Comparison of ENCODE assay signal across 7 mouse cellular contexts in the genomic region with DNA sequence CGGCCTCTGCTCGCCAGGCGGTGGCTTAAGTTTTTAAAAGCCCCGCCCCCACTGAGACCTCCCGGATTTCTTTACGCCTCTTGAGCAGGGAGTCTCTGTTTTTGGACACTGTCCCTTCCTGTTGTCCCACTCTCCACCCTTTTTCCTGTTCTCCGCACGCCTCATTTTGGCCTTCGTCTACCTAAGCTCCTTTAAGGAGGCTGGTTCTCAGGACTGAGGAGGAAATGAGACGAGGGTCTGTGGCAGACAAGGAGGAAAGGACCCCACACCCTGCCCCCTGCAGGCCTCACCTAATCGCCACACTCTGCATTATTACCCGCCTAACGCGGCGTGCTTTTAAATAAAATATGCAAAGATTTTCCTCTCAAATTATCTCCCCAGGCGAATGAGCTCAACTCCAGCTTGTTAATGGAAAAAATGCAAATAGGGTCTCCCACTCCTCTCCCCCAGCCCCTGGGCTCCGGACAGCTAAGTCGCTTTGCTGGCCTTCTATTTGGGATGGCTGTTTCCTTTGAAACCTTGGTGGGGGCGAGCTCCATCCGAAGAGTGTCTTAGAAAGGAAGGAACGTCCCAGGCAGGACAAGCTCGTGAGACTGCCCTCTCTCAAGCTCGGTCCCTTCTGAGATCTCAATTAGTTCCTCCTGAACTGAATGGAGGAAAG. TPM values are rescaled to one million over a fixed set of nuclear protein-coding genes. Genes with fewer than 3 reads are reported as not detected.
DNase-seq lines count a peak whose midpoint lies in the region; ATAC-seq and TF ChIP-seq lines count a peak whose summit lies in the region.

No protein-coding gene starts in this region.

- H3K4me3 ChIP-seq in embryonic facial prominence, embryonic 10.5 days = peak overlapping the region; percentile 48
- peak overlapping the region; percentile 16; the same call in 1 of the 2 replicates for H3K4me3 ChIP-seq in heart, adult 2 months
- H3K4me3 ChIP-seq in kidney, embryonic 14.5 days (ENCODE audit: low read length) = peak overlapping the region; percentile 18; the same call in 1 of the 2 replicates
- H3K4me3 ChIP-seq in midbrain, embryonic 10.5 days = peak overlapping the region; percentile 42

- ATAC-seq in kidney, embryonic 14.5 days (ENCODE audit: low FRiP score, low TSS enrichment) = peak; percentile 60; the same call in 1 of the 2 replicates

- intact Hi-C loops in heart, adult 2 months (cut with DNase I) = no loop called here

- no peaks in the 10 kb centered on the region for H3K36me3 ChIP-seq in embryonic facial prominence, embryonic 10.5 days (replicated peaks)
- no peaks in the 10 kb centered on the region for H3K36me3 ChIP-seq in heart, adult 2 months (ENCODE audit: control insufficient read depth, insufficient read depth, low read length)
- H3K36me3 ChIP-seq in kidney, embryonic 14.5 days (ENCODE audit: control insufficient read depth, insufficient read depth, low read length) = no peaks in the 10 kb centered on the region
- no peaks in the 10 kb centered on the region for H3K36me3 ChIP-seq in midbrain, embryonic 10.5 days

- WGBS in embryonic facial prominence, embryonic 10.5 days = 2% methylated on average over 23 of the region's 23 CpGs
- 5% methylated on average over 23 of the region's 23 CpGs for WGBS in heart, adult 2 months
- WGBS in kidney, embryonic 14.5 days = 2% methylated on average over 23 of the region's 23 CpGs
- WGBS in midbrain, embryonic 10.5 days = under 1% methylated on average over 23 of the region's 23 CpGs

- peak overlapping the region; percentile 57 for H3K27ac ChIP-seq in embryonic facial prominence, embryonic 10.5 days (replicated peaks)
- H3K27ac ChIP-seq in heart, adult 2 months = no peak overlapping the region
- H3K27ac ChIP-seq in kidney, embryonic 14.5 days (ENCODE audit: low read depth, low read length) = no peak overlapping the region
- peak overlapping the region; percentile 63 for H3K27ac ChIP-seq in midbrain, embryonic 10.5 days (replicated peaks)

- peak; percentile 62 for DNase-seq in embryonic facial prominence, embryonic 10.5 days (ENCODE audit: low spot score)
- DNase-seq in heart, adult 2 months = peak; percentile 26 to 29
- peak; percentile 52 for DNase-seq in midbrain, embryonic 10.5 days (ENCODE audit: low spot score)
- DNase-seq in natural killer cell, adult 2 months (ENCODE audit: low spot score in 2 of 2) = no peak
- DNase-seq in urinary bladder, postnatal 4 days (ENCODE audit: low spot score in 2 of 2) = no peak
- no peak for DNase-seq in right cerebral cortex, adult 2 months (ENCODE audit: low spot score in 2 of 2)

- H3K27me3 ChIP-seq in embryonic facial prominence, embryonic 10.5 days (replicated peaks; ENCODE audit: low read depth, poor library complexity, severe bottlenecking) = peaks cover 30% of the 10 kb centered on the region
- H3K27me3 ChIP-seq in heart, adult 2 months (ENCODE audit: control insufficient read depth, insufficient read depth, low read length) = no peaks in the 10 kb centered on the region; the same call in 1 of the 2 replicates
- H3K27me3 ChIP-seq in kidney, embryonic 14.5 days (ENCODE audit: control insufficient read depth, insufficient read depth, low read length) = no peaks in the 10 kb centered on the region
- H3K27me3 ChIP-seq in midbrain, embryonic 10.5 days (ENCODE audit: low read depth, poor library complexity, severe bottlenecking) = peaks cover 90% of the 10 kb centered on the region

- peak overlapping the region; percentile 46 for H3K4me2 ChIP-seq in kidney, embryonic 14.5 days (replicated peaks; ENCODE audit: low read depth, low read length)

- TF ChIP-seq EP300 in heart, adult 2 months (IDR thresholded peaks at IDR 0.05; ENCODE audit: insufficient read depth, low read depth, low read length) = no peak

- peak overlapping the region; percentile 9; the same call in 1 of the 2 replicates for H3K9ac ChIP-seq in heart, adult 2 months (ENCODE audit: low read depth, low read length)
- no peak overlapping the region for H3K9ac ChIP-seq in kidney, embryonic 14.5 days (ENCODE audit: low read depth, low read length)

- peak; percentile 44 for TF ChIP-seq CTCF in heart, adult 2 months (IDR thresholded peaks at IDR 0.05)

- no peaks in the 10 kb centered on the region for H3K79me2 ChIP-seq in heart, adult 2 months (replicated peaks; ENCODE audit: control insufficient read depth, insufficient read depth, low read length)

- peaks cover 14% of the 10 kb centered on the region for H3K4me1 ChIP-seq in embryonic facial prominence, embryonic 10.5 days
- H3K4me1 ChIP-seq in heart, adult 2 months (ENCODE audit: control insufficient read depth, insufficient read depth, low read length) = no peaks in the 10 kb centered on the region
- no peaks in the 10 kb centered on the region for H3K4me1 ChIP-seq in kidney, embryonic 14.5 days (ENCODE audit: control insufficient read depth, insufficient read depth, low read length)
- peaks cover 26% of the 10 kb centered on the region for H3K4me1 ChIP-seq in midbrain, embryonic 10.5 days

- TF ChIP-seq POLR2A in heart, adult 2 months (IDR thresholded peaks at IDR 0.05; ENCODE audit: insufficient read depth, low read depth, low read length) = no peak

- H3K9me3 ChIP-seq in embryonic facial prominence, embryonic 10.5 days = no peaks in the 10 kb centered on the region
- H3K9me3 ChIP-seq in kidney, embryonic 14.5 days (ENCODE audit: control insufficient read depth, low read length) = no peaks in the 10 kb centered on the region
- H3K9me3 ChIP-seq in midbrain, embryonic 10.5 days (replicated peaks) = no peaks in the 10 kb centered on the region

RNA-seq across cellular contexts. Expression of gene 5730409E04Rik, which starts 17.5 kb away (rescaled TPM):
- 1.6 and 1.7 TPM in 2 replicates for polyA plus RNA-seq in embryonic facial prominence, embryonic 10.5 days (2016; fragmentation: Nextera tagmentation; extraction: Ambion mirVana)
- 10 to 100 TPM; 11.9 to 12.6 TPM for total RNA-seq in heart, adult 2 months (2021)
- polyA plus RNA-seq in heart, adult 2 months (2012; rRNA removed) = 10.6 and 16.8 TPM in 2 replicates
- 2.4 and 2.6 TPM in 2 replicates for polyA plus RNA-seq in kidney, embryonic 14.5 days (2014; fragmentation: Nextera tagmentation; extraction: Ambion mirVana)
- 1.0 and 1.4 TPM in 2 replicates for polyA plus RNA-seq in midbrain, embryonic 10.5 days (2016; fragmentation: Nextera tagmentation; extraction: Ambion mirVana)

RNA-seq across cellular contexts. Expression of gene Psmb2, which starts 50.3 kb away (rescaled TPM):
- 587 and 594 TPM in 2 replicates for polyA plus RNA-seq in embryonic facial prominence, embryonic 10.5 days (2016; fragmentation: Nextera tagmentation; extraction: Ambion mirVana)
- 100 to 1,000 TPM; 108 to 129 TPM for total RNA-seq in heart, adult 2 months (2021)
- 215 and 253 TPM in 2 replicates for polyA plus RNA-seq in heart, adult 2 months (2012; rRNA removed)
- 510 and 601 TPM in 2 replicates for polyA plus RNA-seq in kidney, embryonic 14.5 days (2014; fragmentation: Nextera tagmentation; extraction: Ambion mirVana)
- polyA plus RNA-seq in midbrain, embryonic 10.5 days (2016; fragmentation: Nextera tagmentation; extraction: Ambion mirVana) = 591 and 610 TPM in 2 replicates

Comparison
In these comparisons a context has a peak if more than half of its experiments do, and no peak if none do; other contexts are left out.
1. DNase-seq: peak in embryonic facial prominence, embryonic 10.5 days (single experiment), heart, adult 2 months (2 of 2) and midbrain, embryonic 10.5 days (single experiment); none in natural killer cell, adult 2 months (0 of 2), urinary bladder, postnatal 4 days (0 of 2) and right cerebral cortex, adult 2 months (0 of 2).
2. H3K27ac ChIP-seq: peak in embryonic facial prominence, embryonic 10.5 days (single experiment) and midbrain, embryonic 10.5 days (single experiment); none in heart, adult 2 months (single experiment) and kidney, embryonic 14.5 days (single experiment).
3. Peak in every context shown above with its lines, with median percentiles within 50 percentile points of each other: H3K4me3 ChIP-seq.